Comparison of ENCODE assay signal across 7 mouse cellular contexts in the genomic region with DNA sequence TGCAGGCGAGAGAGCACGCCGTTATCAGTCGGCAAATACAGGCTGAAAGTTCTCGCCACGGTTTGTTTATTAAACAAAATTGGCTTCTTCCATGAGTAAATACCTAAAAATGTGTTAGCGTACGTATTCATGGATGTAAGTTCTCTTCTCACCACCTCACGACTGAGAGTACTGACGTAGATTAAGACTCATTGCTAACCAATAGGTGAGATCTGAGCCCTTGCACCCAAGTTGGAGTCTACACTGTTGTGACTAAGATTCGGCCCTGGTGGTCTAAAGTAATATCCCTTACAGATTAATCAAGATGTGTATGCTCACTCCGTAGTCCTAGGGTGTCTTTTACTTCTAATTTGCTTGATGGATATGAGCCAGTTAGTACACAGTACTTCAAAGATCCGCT. TPM values are rescaled to one million over a fixed set of nuclear protein-coding genes. Genes with fewer than 3 reads are reported as not detected.
DNase-seq lines count a peak whose midpoint lies in the region; ATAC-seq and TF ChIP-seq lines count a peak whose summit lies in the region.

No protein-coding gene starts in this region.

- H3K9me3 ChIP-seq in liver, embryonic 16.5 days (replicated peaks; ENCODE audit: control insufficient read depth, low read length), result no peaks in the 10 kb centered on the region
- no peaks in the 10 kb centered on the region for H3K9me3 ChIP-seq in stomach, embryonic 15.5 days

- peak overlapping the region; percentile 60 for H3K4me2 ChIP-seq in liver, embryonic 16.5 days (ENCODE audit: low read depth, low read length)
- peak overlapping the region; percentile 59 for H3K4me2 ChIP-seq in stomach, embryonic 15.5 days

- H3K4me1 ChIP-seq in thymus, adult 2 months (replicated peaks; ENCODE audit: control insufficient read depth, insufficient read depth, low read length), result no peaks in the 10 kb centered on the region; the same call in 1 of the 2 replicates
- H3K4me1 ChIP-seq in liver, embryonic 16.5 days (ENCODE audit: control insufficient read depth, low read depth, low read length), result peaks cover 14% of the 10 kb centered on the region
- H3K4me1 ChIP-seq in stomach, embryonic 15.5 days, result 0 out of 2 replicates have a peak, but pooled peaks cover 4% of the 10 kb centered on the region

- WGBS in thymus, adult 2 months, result 7% methylated on average over 13 of the region's 13 CpGs
- 5% methylated on average over 13 of the region's 13 CpGs for WGBS in liver, embryonic 16.5 days (ENCODE audit: insufficient replicate concordance)
- 6% methylated on average over 13 of the region's 13 CpGs for WGBS in stomach, embryonic 15.5 days

- TF ChIP-seq POLR2A in thymus, adult 2 months (IDR thresholded peaks at IDR 0.05; ENCODE audit: control insufficient read depth, extremely low read depth, insufficient read depth, low read length, poor library complexity), result no peak
- no peak for TF ChIP-seq POLR2A in brain, embryonic 14.5 days (IDR thresholded peaks at IDR 0.05; ENCODE audit: borderline replicate concordance, extremely low read depth, insufficient read depth, insufficient read length, poor library complexity, severe bottlenecking)

- H3K27me3 ChIP-seq in thymus, adult 2 months (ENCODE audit: control insufficient read depth, insufficient read depth, low read length), result no peaks in the 10 kb centered on the region
- no peaks in the 10 kb centered on the region for H3K27me3 ChIP-seq in liver, embryonic 16.5 days (ENCODE audit: control insufficient read depth, insufficient read depth, low read depth, low read length)
- H3K27me3 ChIP-seq in stomach, embryonic 15.5 days (replicated peaks), result no peaks in the 10 kb centered on the region

- DNase-seq in thymus, adult 2 months, result no peak
- DNase-seq in thymus, postnatal 25 days, result no peak
- DNase-seq in brain, embryonic 14.5 days (ENCODE audit: low read depth), result peak; percentile 45
- no peak for DNase-seq in urinary bladder, postnatal 14 days (ENCODE audit: low spot score)

- peak overlapping the region; percentile 77 for H3K9ac ChIP-seq in liver, embryonic 16.5 days (ENCODE audit: low read depth, low read length)
- peak overlapping the region; percentile 56 for H3K9ac ChIP-seq in stomach, embryonic 15.5 days

- no peaks in the 10 kb centered on the region for H3K36me3 ChIP-seq in thymus, adult 2 months (ENCODE audit: control insufficient read depth, insufficient read depth, low read length)
- H3K36me3 ChIP-seq in liver, embryonic 16.5 days (ENCODE audit: control insufficient read depth, insufficient read depth), result no peaks in the 10 kb centered on the region
- H3K36me3 ChIP-seq in stomach, embryonic 15.5 days, result no peaks in the 10 kb centered on the region

- peak overlapping the region; percentile 77 for H3K4me3 ChIP-seq in thymus, adult 2 months (ENCODE audit: control insufficient read depth, insufficient read depth, low read length)
- H3K4me3 ChIP-seq in liver, embryonic 16.5 days (ENCODE audit: low read depth, low read length), result peak overlapping the region; percentile 72
- H3K4me3 ChIP-seq in stomach, embryonic 15.5 days (replicated peaks), result peak overlapping the region; percentile 66

- TF ChIP-seq CTCF in thymus, adult 2 months (IDR thresholded peaks at IDR 0.05; ENCODE audit: borderline replicate concordance, control insufficient read depth, extremely low read depth, insufficient read depth, low read length, poor library complexity), result no peak
- TF ChIP-seq CTCF in brain, embryonic 14.5 days (IDR thresholded peaks at IDR 0.05; ENCODE audit: borderline replicate concordance, extremely low read depth, insufficient read depth, insufficient read length), result no peak

- ATAC-seq in granulocyte monocyte progenitor cell, adult 5-6 weeks (replicated peaks; ENCODE audit: poor library complexity, severe bottlenecking), result peak; percentile 48
- ATAC-seq in liver, embryonic 16.5 days (ENCODE audit: low read depth), result no peak
- no peak for ATAC-seq in stomach, embryonic 15.5 days (ENCODE audit: insufficient read depth, low FRiP score, low read depth)

- H3K27ac ChIP-seq in thymus, adult 2 months (ENCODE audit: control insufficient read depth, insufficient read depth, low read length), result peak overlapping the region; percentile 17
- H3K27ac ChIP-seq in liver, embryonic 16.5 days (ENCODE audit: low read length), result peak overlapping the region; percentile 99
- peak overlapping the region; percentile 100 for H3K27ac ChIP-seq in stomach, embryonic 15.5 days

RNA-seq across cellular contexts. Expression of a gene that starts 0.6 kb away (rescaled TPM):
- polyA plus RNA-seq in thymus, adult 2 months (2012; rRNA removed), result 17.6 and 24.1 TPM in 2 replicates
- polyA plus RNA-seq in brain, embryonic 14.5 days (2012; rRNA removed), result 48.3 and 63.0 TPM in 2 replicates
- 27.3 and 32.3 TPM in 2 replicates for total RNA-seq in granulocyte monocyte progenitor cell, adult 5-6 weeks (2014; fragmentation: Nextera tagmentation)
- 47.3 and 61.7 TPM in 2 replicates for total RNA-seq in granulocyte monocyte progenitor cell, adult 5-6 weeks (2017)
- 16.2 and 17.6 TPM in 2 replicates for polyA plus RNA-seq in liver, embryonic 16.5 days (2015; fragmentation: Nextera tagmentation; extraction: Ambion mirVana)
- 32.1 and 36.8 TPM in 2 replicates for polyA plus RNA-seq in stomach, embryonic 15.5 days (2015; fragmentation: Nextera tagmentation; extraction: Ambion mirVana)

RNA-seq across cellular contexts. Expression of a gene that starts 24.1 kb away (rescaled TPM):
- 1.4 and 2.3 TPM in 2 replicates for polyA plus RNA-seq in thymus, adult 2 months (2012; rRNA removed)
- 43.0 and 52.3 TPM in 2 replicates for polyA plus RNA-seq in brain, embryonic 14.5 days (2012; rRNA removed)
- 1.6 and 2.8 TPM in 2 replicates for total RNA-seq in granulocyte monocyte progenitor cell, adult 5-6 weeks (2014; fragmentation: Nextera tagmentation)
- total RNA-seq in granulocyte monocyte progenitor cell, adult 5-6 weeks (2017), result 0.90 and 4.2 TPM in 2 replicates
- polyA plus RNA-seq in liver, embryonic 16.5 days (2015; fragmentation: Nextera tagmentation; extraction: Ambion mirVana), result 31.7 and 35.1 TPM in 2 replicates
- polyA plus RNA-seq in stomach, embryonic 15.5 days (2015; fragmentation: Nextera tagmentation; extraction: Ambion mirVana), result 3.0 and 3.6 TPM in 2 replicates

Comparison
In these comparisons a context has a peak if more than half of its experiments do, and no peak if none do; other contexts are left out.
1. H3K27ac ChIP-seq: peak in every context shown above with its lines; median percentile 100 in stomach, embryonic 15.5 days; 99 in liver, embryonic 16.5 days; 17 in thymus, adult 2 months.